Mouse (Mus musculus): ENCODE results near the gene Rpl27a.

DNA sequence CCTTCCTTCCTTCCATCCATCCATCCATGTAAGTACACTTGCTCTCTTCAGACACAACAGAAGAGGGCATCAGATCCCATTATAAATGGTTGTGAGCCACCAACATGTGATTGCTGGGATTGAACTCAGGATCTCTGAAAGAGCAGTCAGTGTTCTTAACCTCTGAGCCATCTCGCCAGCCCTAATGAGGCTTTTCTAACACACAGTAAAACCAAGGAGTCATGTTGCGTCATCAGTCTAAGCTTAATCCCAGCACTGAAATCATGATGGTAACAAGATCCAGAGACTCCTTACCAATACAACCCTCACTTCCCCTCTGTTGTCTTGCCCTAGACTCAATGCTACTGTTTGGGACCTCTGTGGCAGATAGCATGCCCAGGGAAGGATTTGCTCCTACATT is 27.2 kb downstream of the Rpl27a start:
- TF ChIP-seq GATA1 (IDR thresholded peaks at IDR 0.05; ENCODE audit: low read depth, low read length) (no peak), RCOR1 (IDR thresholded peaks at IDR 0.05; ENCODE audit: low read depth, low read length) (no peak), EP300 (IDR thresholded peaks at IDR 0.05; ENCODE audit: low read depth in 1 of 2, low read length in 2 of 2) (no peak)

Measured in MEL (cell line).